Mouse (Mus musculus) kidney, postnatal 14 days (tissue): ENCODE data around the gene 1110008P14Rik.

Experiments used
- DNase-seq: peaks from one replicate; pipeline ENCODE4 v3.0.0; 2022; ENCODE audit warnings: mixed read lengths

Gene 1110008P14Rik

GRCm38 (mm10) chr2:32408429-32409424, 27.0 kb upstream of the 1110008P14Rik start:
- DNase-seq, result peak; percentile 88

DNA sequence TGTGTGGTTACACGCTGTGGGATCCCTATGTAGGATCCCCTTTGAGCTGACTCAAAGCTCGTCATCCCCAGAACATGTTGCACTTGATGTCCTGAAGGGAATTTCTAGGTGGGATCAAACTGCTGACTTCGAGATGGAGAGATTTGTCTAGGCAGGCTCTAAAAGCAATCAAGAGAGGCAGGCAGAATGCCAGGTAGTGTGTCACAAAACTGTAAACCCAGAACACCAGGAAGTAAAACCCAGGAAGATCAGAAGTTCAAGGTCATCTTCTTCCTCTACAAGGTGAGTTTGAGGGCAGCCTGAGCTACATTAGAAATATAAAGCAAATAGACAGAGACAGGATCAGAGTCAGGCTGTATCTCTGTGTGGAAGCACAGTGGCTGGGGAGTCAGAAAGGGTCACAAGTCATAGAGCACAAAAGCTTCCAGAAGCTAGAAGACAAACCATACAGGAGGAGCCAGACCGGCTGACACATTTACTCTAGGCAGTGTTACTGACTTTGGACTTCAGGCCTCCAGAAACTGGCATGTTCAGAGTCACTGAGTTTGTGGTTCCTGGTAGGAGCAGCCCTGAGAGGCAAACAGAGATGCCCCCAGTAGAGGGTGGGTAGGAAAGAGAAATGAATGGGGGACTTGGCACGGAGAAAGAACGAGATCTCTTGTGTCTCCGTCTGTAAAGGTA, 25.5 kb upstream of the 1110008P14Rik start:
- no peak for DNase-seq

DNA sequence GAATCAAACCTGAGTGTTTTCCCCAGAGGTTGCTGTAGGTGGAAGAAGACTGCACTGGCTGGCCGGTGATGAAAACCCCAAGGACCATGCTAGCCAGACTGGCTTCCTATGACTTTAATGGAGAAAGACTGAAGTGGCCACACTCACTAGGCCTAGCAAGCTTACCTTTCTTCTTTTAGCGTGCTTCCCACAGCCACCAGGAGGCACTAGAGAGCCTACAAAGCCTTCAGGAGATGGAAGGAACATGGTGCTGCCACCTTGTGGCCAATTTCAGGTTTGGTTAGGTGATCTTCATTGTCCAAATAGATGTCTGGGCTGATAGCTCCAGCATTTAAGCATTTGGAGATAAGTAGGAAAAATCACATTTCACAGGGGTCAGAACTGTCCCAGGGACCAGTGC, 22.9 kb upstream of the 1110008P14Rik start:
- peak; percentile 96 for DNase-seq

- DNase-seq, result no peak
These were observed 15.0 kb upstream of the 1110008P14Rik start for GRCm38 (mm10) chr2:32396695-32397094.

- DNase-seq, result peak; percentile 95
These were observed 14.3 kb upstream of the 1110008P14Rik start for GRCm38 (mm10) chr2:32395946-32396621.

DNA sequence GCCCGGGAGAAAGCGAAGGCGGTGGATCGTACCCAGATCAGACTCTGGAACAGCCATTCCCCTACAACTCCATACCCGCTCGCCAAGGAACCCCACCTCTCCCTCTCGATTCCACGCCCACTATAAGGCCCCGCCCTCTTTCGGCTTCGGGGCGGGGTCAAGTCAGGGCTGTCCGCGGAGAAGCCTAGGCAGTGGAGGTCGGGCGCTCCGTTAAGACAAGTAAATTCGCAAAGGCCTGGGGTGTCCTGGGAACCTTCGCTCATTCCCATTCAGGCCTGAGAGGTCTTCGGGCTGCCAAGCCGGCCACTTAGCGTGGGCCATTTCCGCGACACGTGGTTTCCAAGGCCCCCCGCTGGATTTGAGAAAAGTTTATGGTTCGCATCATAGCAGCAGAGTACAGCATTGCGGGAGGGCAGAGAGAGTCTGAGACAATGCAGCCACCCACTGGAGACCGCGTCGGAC, 13.8 kb upstream of the 1110008P14Rik start, which contains the start of gene Ptges2:
Gene Ptges2 (plus strand): TSS at position 413 of the 462 bp plus-strand sequence.
- DNase-seq, result peak; percentile 94

GRCm38 (mm10) chr2:32394973-32395372, 13.2 kb upstream of the 1110008P14Rik start:
- DNase-seq, result peak; percentile 59

DNA sequence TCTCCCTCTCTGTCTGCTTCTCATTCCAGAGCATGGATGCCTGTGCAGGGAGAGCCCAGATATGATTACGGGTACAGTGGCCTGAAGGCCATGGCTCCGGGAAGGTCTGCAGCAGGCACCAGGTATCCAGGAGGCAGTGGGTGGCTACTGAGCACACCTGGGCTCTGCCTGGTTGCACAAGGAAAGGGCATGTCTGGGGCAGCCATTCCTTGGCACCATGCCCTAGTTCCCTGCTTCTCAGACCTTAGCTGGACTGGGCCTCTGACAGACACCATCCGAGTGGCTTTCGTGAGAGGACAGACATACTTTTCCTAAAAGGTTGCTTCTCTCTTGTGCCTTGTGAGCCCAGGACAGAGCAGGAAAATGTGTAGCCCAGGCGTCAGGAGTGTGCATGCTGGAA, 10.3 kb upstream of the 1110008P14Rik start:
- DNase-seq, result peak; percentile 85

DNA sequence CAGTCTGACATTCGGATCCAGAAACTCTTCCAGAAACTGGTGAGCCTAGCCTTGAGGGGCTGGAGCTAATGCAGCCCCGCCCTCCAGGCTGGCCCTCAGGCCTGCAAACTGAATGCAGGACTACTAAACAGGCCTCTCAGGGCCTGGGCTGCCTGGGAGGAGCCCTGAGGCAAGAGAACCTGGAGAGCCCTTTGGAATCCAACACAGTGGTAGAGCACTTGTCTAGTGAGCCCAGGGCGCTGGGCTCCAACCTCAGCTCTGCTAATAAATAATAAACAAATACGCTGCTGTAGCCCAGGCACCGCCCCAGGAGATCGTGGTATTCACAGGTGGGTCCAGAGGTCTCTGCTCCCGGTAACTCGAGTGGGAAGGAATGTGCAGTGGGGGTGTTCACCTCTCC, 9.1 kb upstream of the 1110008P14Rik start:
- DNase-seq, result peak; percentile 53

GRCm38 (mm10) chr2:32389157-32389556, 7.4 kb upstream of the 1110008P14Rik start:
- DNase-seq, result no peak

GRCm38 (mm10) chr2:32387706-32388490, 6.2 kb upstream of the 1110008P14Rik start, which contains the start of gene Lcn2:
TSS of gene Lcn2 (minus strand) at chr2:32388252.
- peak; percentile 18 for DNase-seq

GRCm38 (mm10) chr2:32382689-32383088, 951 bp upstream of the 1110008P14Rik start:
- no peak for DNase-seq

DNA sequence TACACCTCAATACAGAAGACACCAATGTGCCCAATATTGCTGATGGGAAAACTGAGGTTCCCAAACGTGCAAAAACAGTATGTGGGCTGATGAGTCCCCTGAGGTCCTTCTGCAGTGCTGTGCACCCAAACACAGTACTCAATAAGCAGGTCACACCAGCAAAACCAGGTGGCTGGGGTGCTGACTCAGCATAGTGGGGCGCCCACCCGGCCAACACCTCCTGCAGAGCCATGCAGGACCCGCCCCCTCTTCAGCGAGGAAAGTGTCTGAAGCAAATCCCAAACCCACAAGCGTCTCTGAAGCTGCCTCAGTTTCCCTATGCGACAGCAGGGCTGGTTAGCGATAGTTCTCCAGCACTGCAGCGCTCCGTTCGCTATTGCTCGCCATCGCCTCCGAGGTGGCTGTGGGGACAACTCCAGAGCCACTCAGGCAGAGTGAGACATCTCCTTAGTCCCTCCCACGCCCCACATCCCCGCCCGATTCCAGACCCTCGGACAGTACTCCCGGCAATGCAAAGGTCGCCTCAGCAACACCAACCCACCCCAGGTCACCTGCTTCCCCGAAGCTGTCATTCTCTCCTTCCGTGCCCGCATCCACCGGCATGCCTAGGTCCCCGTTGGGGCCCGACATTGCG, 480 bp downstream of the 1110008P14Rik start:
- no peak for DNase-seq

- DNase-seq, result no peak
These were observed 1.7 kb downstream of the 1110008P14Rik start for GRCm38 (mm10) chr2:32380001-32380500.

GRCm38 (mm10) chr2:32376963-32377362, 4.8 kb downstream of the 1110008P14Rik start:
- no peak for DNase-seq

- no peak for DNase-seq
These were observed 6.3 kb downstream of the 1110008P14Rik start for GRCm38 (mm10) chr2:32375317-32375940.

GRCm38 (mm10) chr2:32374191-32374590, 7.5 kb downstream of the 1110008P14Rik start:
- DNase-seq, result no peak

DNA sequence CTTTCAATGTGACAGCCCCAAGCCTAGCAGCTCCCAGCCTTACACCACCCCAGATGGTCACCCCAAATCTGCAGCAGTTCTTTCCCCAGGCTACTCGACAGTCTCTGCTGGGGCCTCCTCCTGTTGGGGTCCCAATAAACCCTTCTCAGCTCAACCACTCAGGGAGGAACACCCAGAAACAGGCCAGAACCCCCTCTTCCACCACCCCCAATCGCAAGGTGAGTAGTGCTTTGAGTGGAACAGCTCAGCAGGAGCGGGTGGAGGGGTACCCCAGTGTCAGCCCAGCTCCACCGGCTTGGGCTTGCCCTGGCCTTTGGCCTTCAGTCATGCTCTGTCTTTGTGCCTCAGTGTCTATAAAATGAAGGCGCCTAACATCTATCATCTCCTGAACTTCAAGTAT, 14.4 kb downstream of the 1110008P14Rik start:
- DNase-seq, result no peak

GRCm38 (mm10) chr2:32364121-32364520, 17.6 kb downstream of the 1110008P14Rik start:
- DNase-seq, result no peak

DNA sequence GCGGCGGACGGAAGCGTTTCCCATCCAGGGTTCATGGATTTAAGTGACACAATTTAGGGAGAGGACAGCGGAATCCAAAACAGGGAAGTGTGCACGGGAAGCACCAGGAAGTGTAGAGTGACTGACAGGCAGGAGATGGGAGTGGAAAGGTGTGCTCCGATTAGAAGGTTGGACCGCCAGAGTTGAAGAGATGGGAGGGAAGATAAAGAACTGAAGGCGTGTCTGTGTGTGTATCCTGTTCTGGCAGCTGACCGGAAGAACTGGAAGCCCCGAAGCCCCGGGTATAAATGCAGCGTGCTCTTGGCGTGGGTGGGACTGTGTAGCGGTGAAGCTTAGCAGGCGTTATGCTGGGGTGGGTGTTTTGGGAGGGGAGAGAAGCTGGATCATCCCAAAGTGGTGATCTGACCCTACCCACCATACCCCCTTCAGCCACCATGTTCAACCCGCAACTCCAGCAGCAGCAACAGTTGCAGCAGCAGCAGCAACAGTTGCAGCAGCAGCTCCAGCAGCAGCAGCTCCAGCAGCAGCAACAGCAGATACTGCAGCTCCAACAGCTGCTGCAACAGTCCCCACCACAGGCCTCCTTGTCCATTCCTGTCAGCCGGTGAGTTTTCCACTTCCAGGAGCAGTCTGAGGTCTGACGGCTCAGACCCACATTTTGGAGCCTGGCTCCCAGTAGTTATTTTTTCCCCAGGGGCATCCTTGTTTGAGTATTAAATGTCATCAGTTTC, 18.2 kb downstream of the 1110008P14Rik start:
- peak; percentile 67 for DNase-seq
